Comparison of ENCODE assay signal across 8 mouse cellular contexts in the genomic region with DNA sequence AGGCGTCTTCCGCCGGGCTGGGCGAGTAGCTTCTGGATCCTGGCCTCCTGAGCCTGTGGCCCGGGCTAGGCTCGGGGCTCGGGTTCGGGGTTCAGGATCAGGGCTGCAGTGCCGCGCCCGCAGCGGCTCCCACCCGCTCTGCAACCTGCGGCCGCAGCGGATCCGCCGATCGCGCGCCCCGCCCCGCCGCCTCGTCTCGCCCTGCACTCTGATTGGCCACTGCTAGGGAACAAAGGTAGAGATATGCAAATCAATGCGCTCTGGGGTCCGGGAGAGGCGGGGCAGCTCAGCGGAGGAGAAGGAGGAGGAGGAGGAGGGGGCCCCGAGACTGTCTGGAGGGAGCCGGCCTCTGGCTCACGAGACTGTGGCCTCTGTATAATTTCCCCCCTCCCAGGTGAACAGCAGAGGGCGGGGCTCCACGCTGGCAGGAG. TPM values are rescaled to one million over a fixed set of nuclear protein-coding genes. Genes with fewer than 3 reads are reported as not detected.
A peak's percentile ranks its signal among the peaks of the same experiment; 100 is the strongest.
DNase-seq lines count a peak whose midpoint lies in the region; ATAC-seq and TF ChIP-seq lines count a peak whose summit lies in the region.

Tspan13 (minus strand) TSS at position 153 of the 431 bp plus-strand sequence.

- no peaks in the 10 kb centered on the region for H3K27me3 ChIP-seq in forebrain, embryonic 13.5 days
- no peaks in the 10 kb centered on the region for H3K27me3 ChIP-seq in heart, postnatal 0 days (ENCODE audit: control insufficient read depth, insufficient read depth, low read length)
- H3K27me3 ChIP-seq in liver, embryonic 14.5 days (ENCODE audit: control insufficient read depth, insufficient read depth, low read length), result no peaks in the 10 kb centered on the region
- H3K27me3 ChIP-seq in stomach, embryonic 16.5 days (ENCODE audit: control insufficient read depth, insufficient read depth, low read length), result no peaks in the 10 kb centered on the region

- H3K4me1 ChIP-seq in forebrain, embryonic 13.5 days, result peaks cover 21% of the 10 kb centered on the region
- 0 out of 2 replicates have a peak, but pooled peaks cover 5% of the 10 kb centered on the region for H3K4me1 ChIP-seq in heart, postnatal 0 days (ENCODE audit: control insufficient read depth, insufficient read depth)
- peaks cover 0 to 18% of the 10 kb centered on the region in 2 experiments; a peak in 3 of 4 replicates for H3K4me1 ChIP-seq in liver, embryonic 14.5 days (replicated peaks; ENCODE audit: control insufficient read depth in 2 of 2, insufficient read depth in 2 of 2, low read length in 1 of 2)
- peaks cover 12% of the 10 kb centered on the region; the same call in 1 of the 2 replicates for H3K4me1 ChIP-seq in stomach, embryonic 16.5 days (ENCODE audit: control insufficient read depth, insufficient read depth, low read length)

- peak; percentile 87 to 92 for DNase-seq in CD8-positive naive resting alpha-beta T cell, adult 2 months (ENCODE audit: low read depth in 2 of 2, low spot score in 2 of 2)
- peak; percentile 78 for DNase-seq in c-Kit-positive CD71-positive TER-119-positive erythroid progenitor cells, embryonic 14.5 days (ENCODE audit: low spot score)
- DNase-seq in heart, postnatal 0 days (ENCODE audit: low spot score), result peak; percentile 82
- DNase-seq in kidney, postnatal 36 days, result peak; percentile 88 to 92
- DNase-seq in liver, embryonic 14.5 days (ENCODE audit: low read depth in 3 of 3, low spot score in 3 of 3), result peak; percentile 62 to 71 (median 71)
- DNase-seq in neural tube, embryonic 10.5 days (ENCODE audit: extremely low spot score, low spot score), result peak; percentile 91

- WGBS in forebrain, embryonic 13.5 days, result 0% methylated on average over 30 of the region's 35 CpGs
- under 1% methylated on average over 31 of the region's 35 CpGs for WGBS in heart, postnatal 0 days
- 0% methylated on average over 35 of the region's 35 CpGs for WGBS in liver, embryonic 14.5 days (ENCODE audit: insufficient replicate concordance)
- 1% methylated on average over 35 of the region's 35 CpGs for WGBS in stomach, embryonic 16.5 days

- peak within 1 kb of the TSS; percentile 90 for H3K27ac ChIP-seq in forebrain, embryonic 13.5 days
- H3K27ac ChIP-seq in heart, postnatal 0 days (ENCODE audit: low read depth), result peak within 1 kb of the TSS; percentile 71
- H3K27ac ChIP-seq in liver, embryonic 14.5 days, result no peak within 1 kb of the TSS
- H3K27ac ChIP-seq in stomach, embryonic 16.5 days (ENCODE audit: low read length), result peak within 1 kb of the TSS; percentile 72

- peak within 1 kb of the TSS; percentile 95 for H3K4me3 ChIP-seq in forebrain, embryonic 13.5 days
- H3K4me3 ChIP-seq in heart, postnatal 0 days (ENCODE audit: low read depth, low read length), result peak within 1 kb of the TSS; percentile 63
- H3K4me3 ChIP-seq in liver, embryonic 14.5 days (ENCODE audit: insufficient read depth in 1 of 2, low read depth in 2 of 2, low read length in 2 of 2), result peak within 1 kb of the TSS; percentile 69 to 72
- peak within 1 kb of the TSS; percentile 91 for H3K4me3 ChIP-seq in stomach, embryonic 16.5 days (replicated peaks; ENCODE audit: low read length)

- TF ChIP-seq CTCF in heart, postnatal 0 days (IDR thresholded peaks at IDR 0.05; ENCODE audit: low read depth), result no peak
- no peak for TF ChIP-seq CTCF in liver, embryonic 14.5 days (IDR thresholded peaks at IDR 0.05; ENCODE audit: low read depth)

- no peaks in the 10 kb centered on the region for H3K9me3 ChIP-seq in forebrain, embryonic 13.5 days (replicated peaks)
- H3K9me3 ChIP-seq in heart, postnatal 0 days (replicated peaks; ENCODE audit: control insufficient read depth, low read length), result no peaks in the 10 kb centered on the region
- H3K9me3 ChIP-seq in liver, embryonic 14.5 days (ENCODE audit: control insufficient read depth, low read length), result no peaks in the 10 kb centered on the region
- H3K9me3 ChIP-seq in stomach, embryonic 16.5 days (replicated peaks; ENCODE audit: control insufficient read depth, low read length), result no peaks in the 10 kb centered on the region

- H3K4me2 ChIP-seq in forebrain, embryonic 13.5 days, result peak within 1 kb of the TSS; percentile 68
- H3K4me2 ChIP-seq in heart, postnatal 0 days (ENCODE audit: low read depth, low read length), result peak within 1 kb of the TSS; percentile 92
- peak within 1 kb of the TSS; percentile 89 for H3K4me2 ChIP-seq in liver, embryonic 14.5 days (ENCODE audit: low read depth)
- peak within 1 kb of the TSS; percentile 95 for H3K4me2 ChIP-seq in stomach, embryonic 16.5 days (ENCODE audit: low read depth, low read length)

- H3K36me3 ChIP-seq in forebrain, embryonic 13.5 days (ENCODE audit: poor library complexity, severe bottlenecking), result no peaks in the 10 kb centered on the region
- no peaks in the 10 kb centered on the region for H3K36me3 ChIP-seq in heart, postnatal 0 days (replicated peaks; ENCODE audit: control insufficient read depth, insufficient read depth, low read length)
- H3K36me3 ChIP-seq in liver, embryonic 14.5 days (replicated peaks; ENCODE audit: control insufficient read depth, insufficient read depth, low read depth), result no peaks in the 10 kb centered on the region
- no peaks in the 10 kb centered on the region for H3K36me3 ChIP-seq in stomach, embryonic 16.5 days (ENCODE audit: control insufficient read depth, insufficient read depth, low read length)

- peak; percentile 98 for ATAC-seq in forebrain, embryonic 13.5 days
- peak; percentile 93 for ATAC-seq in heart, postnatal 0 days (ENCODE audit: insufficient read depth, low read depth)
- ATAC-seq in liver, embryonic 14.5 days (ENCODE audit: insufficient read depth), result peak; percentile 94
- peak; percentile 98 for ATAC-seq in stomach, embryonic 16.5 days (ENCODE audit: insufficient read depth, low FRiP score)

- TF ChIP-seq EP300 in heart, postnatal 0 days (IDR thresholded peaks at IDR 0.05; ENCODE audit: low read depth), result no peak
- no peak for TF ChIP-seq EP300 in liver, embryonic 14.5 days (IDR thresholded peaks at IDR 0.05; ENCODE audit: low read depth)

- H3K9ac ChIP-seq in forebrain, embryonic 13.5 days, result peak within 1 kb of the TSS; percentile 98
- peak within 1 kb of the TSS; percentile 77 for H3K9ac ChIP-seq in heart, postnatal 0 days (replicated peaks; ENCODE audit: low read depth, low read length)
- peak within 1 kb of the TSS; percentile 71 for H3K9ac ChIP-seq in liver, embryonic 14.5 days (replicated peaks)
- peak within 1 kb of the TSS; percentile 89 for H3K9ac ChIP-seq in stomach, embryonic 16.5 days (ENCODE audit: low read length)

RNA-seq across cellular contexts. Expression of gene Tspan13, which starts in this region (rescaled TPM):
- polyA plus RNA-seq in forebrain, embryonic 13.5 days (2015; fragmentation: Nextera tagmentation; extraction: Ambion mirVana), result 272 and 274 TPM in 2 replicates
- total RNA-seq in heart, postnatal 0 days (2014; rRNA removed; ENCODE audit: low replicate concordance), result 38.1 and 46.2 TPM in 2 replicates
- 49.8 and 53.9 TPM in 2 replicates for polyA plus RNA-seq in heart, postnatal 0 days (2015; fragmentation: Nextera tagmentation; extraction: Ambion mirVana)
- 7.8 and 9.3 TPM in 2 replicates for polyA plus RNA-seq in liver, embryonic 14.5 days (2012; rRNA removed)
- 15.5 and 17.4 TPM in 2 replicates for polyA plus RNA-seq in liver, embryonic 14.5 days (2014; fragmentation: Nextera tagmentation; extraction: Ambion mirVana)
- 127 and 130 TPM in 2 replicates for polyA plus RNA-seq in stomach, embryonic 16.5 days (2015; fragmentation: Nextera tagmentation; extraction: Ambion mirVana)
